In the genomic region with DNA sequence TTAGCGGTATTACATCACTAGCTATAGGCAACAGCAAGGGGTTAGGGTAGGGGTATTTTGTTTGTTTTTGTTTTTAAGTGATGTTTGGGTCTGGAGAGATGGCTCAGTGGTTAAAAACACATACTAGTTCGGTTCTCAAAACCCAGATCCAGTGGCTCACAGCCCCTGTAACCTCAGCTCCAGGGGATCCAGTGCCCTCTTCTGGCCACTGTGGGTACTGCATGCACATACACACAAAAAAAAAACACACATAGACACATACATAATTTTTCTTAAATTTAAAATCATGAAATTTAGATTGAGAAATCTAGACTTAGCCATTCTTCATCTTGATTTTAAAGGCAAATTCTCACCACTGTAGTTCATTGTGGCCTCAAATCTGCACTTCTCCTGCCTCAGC, we compare ENCODE assay signal across 12 mouse cellular contexts.
DNase-seq lines count a peak whose midpoint lies in the region; ATAC-seq and TF ChIP-seq lines count a peak whose summit lies in the region.
"Had no signal": no experiment of that assay in that cellular context is flagged by ENCODE, and none has a peak within 500 bp of the region (broad histone marks: within the 10 kb centered on the region; RNA-seq: fewer than 3 reads in every experiment).

No protein-coding gene starts in this region.

- no peak for DNase-seq in layer of hippocampus, adult 2 months (ENCODE audit: low spot score in 2 of 2)
- no peak for DNase-seq in layer of hippocampus, adult 9-10 months (ENCODE audit: low spot score)
- DNase-seq in 3134 (ENCODE audit: extremely low read depth, insufficient read length, low spot score) (peak; percentile 16), A20 (ENCODE audit: low read depth, low spot score) (peak; percentile 17), ZHBTc4 (ENCODE audit: low read depth, low spot score) (peak; percentile 68)
- DNase-seq in adrenal gland, postnatal 4 days (ENCODE audit: low spot score in 2 of 2), result no peak
- DNase-seq: gastrocnemius, postnatal 14 days; kidney, adult 18-20 months; layer of hippocampus, adult 9-11 months had no signal

- H3K4me3 ChIP-seq in layer of hippocampus, adult 2 months, result no peak overlapping the region
- H3K4me3 ChIP-seq: erythroblast, embryonic 14.5 days had no signal

- peak; percentile 51 for TF ChIP-seq CTCF in layer of hippocampus, adult 2 months (conservative IDR thresholded peaks at IDR 0.05)

- no peak for ATAC-seq in frontal cortex, adult (ENCODE audit: low TSS enrichment)
- ATAC-seq: activated CD4-positive, CD25-positive, alpha-beta regulatory T cell, adult 4 months had no signal

- H3K27ac ChIP-seq in layer of hippocampus, adult 2 months, result no peak overlapping the region

Comparison
In these comparisons a context has a peak if more than half of its experiments do, and no peak if none do; other contexts are left out.
1. DNase-seq: peak in 3134 (single experiment), A20 (single experiment) and ZHBTc4 (single experiment); none in layer of hippocampus, adult 2 months (0 of 2), layer of hippocampus, adult 9-10 months (single experiment) and adrenal gland, postnatal 4 days (0 of 2).